Mouse (Mus musculus) bone marrow, adult 2 months (tissue): ENCODE measurements around the gene Rnf43. TPM values are rescaled to one million over a fixed set of nuclear protein-coding genes. Genes with fewer than 3 reads are reported as not detected.

Experiments used
- H3K27ac ChIP-seq: fragments of 200-500 bp; 2 replicates; pipeline ENCODE4 v1.5.1; 2012; ENCODE audit warnings: low read depth, mild to moderate bottlenecking, control low read depth, inconsistent platforms, low read length; ENCODE audit not compliant: control insufficient read depth, poor library complexity, insufficient read depth
- H3K4me1 ChIP-seq: fragments of 200-500 bp; 2 replicates; pipeline ENCODE4 v1.6.1; 2011; ENCODE audit warnings: low read length; ENCODE audit not compliant: control insufficient read depth, insufficient read depth
- H3K4me3 ChIP-seq: fragments of 200-500 bp; replicated peaks from 2 replicates; pipeline ENCODE3; 2011; ENCODE audit warnings: mild to moderate bottlenecking, low read depth, low read length, control low read depth; ENCODE audit not compliant: control insufficient read depth
- CTCF ChIP-seq: fragments of 200-500 bp; IDR thresholded peaks from 2 replicates; pipeline ENCODE4 v1.5.1; 2011; ENCODE audit warnings: low read length, control low read depth; ENCODE audit not compliant: control insufficient read depth, insufficient read depth
- POLR2A ChIP-seq: fragments of 200-500 bp; IDR thresholded peaks from 2 replicates; pipeline ENCODE4 v1.6.1; 2011; ENCODE audit warnings: low read depth, mild to moderate bottlenecking, control low read depth, low read length, borderline replicate concordance; ENCODE audit not compliant: control insufficient read depth
- WGBS: fragments of 180-500 bp; shearing (Covaris S2); methylation state at CpG from one replicate; pipeline ENCODE4 v1.1.7; 2018; 5-methylcytosine and 5-hydroxymethylcytosine counted together
- polyA plus RNA-seq: library from polyadenylated mRNA; stranded (reverse); fragments of >200 nt; gene quantifications from 2 replicates; pipeline ENCODE4 v1.2.4, GENCODE M21; 2011; ENCODE audit warnings: low replicate concordance; ENCODE audit not compliant: missing spikeins, insufficient read depth, insufficient read length

Rnf43 gene
- polyA plus RNA-seq, 1 experiment, result 3.9 TPM

DNA sequence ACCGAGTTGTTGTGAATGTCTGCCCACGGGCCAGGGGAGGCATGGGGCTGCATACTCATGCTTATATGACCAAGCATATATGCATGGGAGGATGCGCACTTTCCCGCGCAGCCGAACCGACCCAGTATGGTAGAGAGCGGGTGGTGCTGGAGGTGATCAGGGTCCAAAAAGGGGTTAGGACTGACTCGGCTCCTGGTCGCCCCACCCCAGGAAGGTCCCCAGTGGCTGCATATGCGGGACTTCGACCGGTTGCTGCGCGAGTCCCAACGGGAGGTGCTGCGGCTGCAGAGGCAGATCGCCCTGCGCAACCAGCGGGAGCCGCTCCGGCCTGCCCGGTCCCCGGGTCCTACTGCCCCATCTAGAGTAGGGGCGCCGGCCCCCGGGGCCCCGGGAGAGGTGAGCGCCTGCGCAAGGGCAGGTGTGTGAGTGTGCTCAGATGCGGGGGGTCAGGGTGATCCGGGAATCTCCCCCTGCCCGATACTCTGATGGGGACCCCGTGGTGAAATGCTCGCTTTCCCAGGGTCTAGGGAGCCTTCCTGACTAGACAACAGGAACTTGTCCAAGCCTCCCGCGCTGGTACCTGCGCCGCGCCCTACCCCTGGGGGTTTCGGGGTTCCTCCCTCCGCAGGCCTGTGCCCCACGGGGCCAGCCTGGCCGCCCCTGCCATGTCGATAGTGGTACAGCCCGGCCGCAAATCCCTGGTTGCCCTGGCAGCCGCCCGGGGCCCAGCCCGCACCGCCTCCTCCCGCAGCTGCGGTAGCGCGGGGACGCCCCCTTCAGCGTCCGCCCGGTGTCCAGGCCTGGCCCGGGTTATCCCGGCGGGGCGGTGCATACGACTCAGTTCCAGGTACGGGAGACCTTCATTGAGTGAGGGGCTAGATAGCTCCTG is 101.7 kb downstream of the Rnf43 start:
- Histone ChIP-seq H3K4me3 (peak overlapping the region; percentile 50), H3K4me1 (peaks cover 4% of the 10 kb centered on the region), H3K27ac (no peak overlapping the region)
- no peak for TF ChIP-seq POLR2A
- TF ChIP-seq CTCF, result no peak
- 1% methylated on average over 65 of the region's 65 CpGs for WGBS

DNA sequence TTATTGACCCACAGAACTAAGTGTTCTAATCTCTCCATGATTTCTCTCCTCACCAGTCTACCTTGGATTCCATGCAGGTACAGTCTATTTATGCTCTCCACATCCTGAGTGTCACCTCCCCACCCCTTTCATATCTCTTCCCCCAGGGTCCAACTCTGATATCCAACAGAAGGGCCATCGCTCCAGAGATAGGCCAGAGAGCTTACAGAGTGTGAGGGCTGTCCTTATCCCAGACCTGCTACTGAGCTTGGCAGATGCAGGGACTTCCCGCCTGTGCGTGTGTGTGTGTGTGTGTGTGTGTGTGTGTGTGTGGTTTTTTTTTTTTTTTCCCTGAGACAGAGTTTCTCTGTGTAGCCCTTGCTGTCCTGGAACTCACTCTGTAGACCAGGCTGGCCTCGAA is 106.2 kb downstream of the Rnf43 start:
- no peak overlapping the region for H3K27ac ChIP-seq
- peaks cover under 1% of the 10 kb centered on the region; the same call in 1 of the 2 replicates for H3K4me1 ChIP-seq
- no peak overlapping the region for H3K4me3 ChIP-seq
- WGBS, result 63% methylated on average over 4 of the region's 4 CpGs
- TF ChIP-seq POLR2A (no peak), CTCF (no peak)

DNA sequence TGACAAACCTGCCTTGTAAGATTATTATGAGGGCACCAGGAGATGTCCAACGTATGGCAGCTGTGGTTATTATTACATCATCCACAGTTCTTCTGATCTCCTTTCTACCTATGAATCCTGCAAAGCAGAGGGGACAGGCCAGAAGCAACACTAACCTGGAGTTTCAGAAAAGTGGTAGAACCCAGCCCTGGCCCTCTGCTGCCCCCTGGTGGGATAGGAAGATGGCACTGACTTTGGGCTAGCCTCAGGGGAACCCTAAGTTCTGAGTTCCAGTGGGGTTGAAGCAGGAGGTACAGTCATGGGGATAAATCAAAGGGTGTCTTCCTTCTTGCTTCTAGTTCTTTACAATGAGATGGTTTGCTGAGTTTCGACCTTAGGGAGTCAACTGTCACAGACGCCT is 108.5 kb downstream of the Rnf43 start:
- 45% methylated on average over 3 of the region's 3 CpGs for WGBS
- no peak overlapping the region for H3K27ac ChIP-seq
- H3K4me3 ChIP-seq, result no peak overlapping the region
- TF ChIP-seq POLR2A (no peak), CTCF (peak; percentile 99)
- H3K4me1 ChIP-seq, result no peaks in the 10 kb centered on the region

DNA sequence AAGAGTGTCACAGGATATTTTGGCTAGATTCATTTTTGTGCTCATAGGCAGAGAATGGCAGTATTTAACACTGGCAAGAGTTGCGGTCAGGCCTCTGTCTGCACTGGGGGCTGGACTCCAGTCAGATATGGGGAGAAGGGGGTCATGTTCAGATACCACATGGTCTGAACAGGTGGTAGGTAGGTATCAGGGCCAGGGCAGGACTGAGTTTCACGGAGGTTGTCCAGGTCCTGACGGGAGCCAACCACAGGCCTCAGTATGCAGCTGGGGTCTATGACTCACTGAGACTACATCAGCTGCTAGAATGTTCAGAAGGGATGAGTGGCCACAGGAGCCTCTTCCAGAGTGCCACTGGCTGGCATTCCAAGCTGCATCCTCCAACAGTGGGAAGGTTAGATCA is 109.8 kb downstream of the Rnf43 start:
- Histone ChIP-seq H3K4me1 (no peaks in the 10 kb centered on the region), H3K27ac (no peak overlapping the region), H3K4me3 (no peak overlapping the region)
- WGBS, result 87% methylated on average over 3 of the region's 3 CpGs
- TF ChIP-seq CTCF (no peak), POLR2A (no peak)

DNA sequence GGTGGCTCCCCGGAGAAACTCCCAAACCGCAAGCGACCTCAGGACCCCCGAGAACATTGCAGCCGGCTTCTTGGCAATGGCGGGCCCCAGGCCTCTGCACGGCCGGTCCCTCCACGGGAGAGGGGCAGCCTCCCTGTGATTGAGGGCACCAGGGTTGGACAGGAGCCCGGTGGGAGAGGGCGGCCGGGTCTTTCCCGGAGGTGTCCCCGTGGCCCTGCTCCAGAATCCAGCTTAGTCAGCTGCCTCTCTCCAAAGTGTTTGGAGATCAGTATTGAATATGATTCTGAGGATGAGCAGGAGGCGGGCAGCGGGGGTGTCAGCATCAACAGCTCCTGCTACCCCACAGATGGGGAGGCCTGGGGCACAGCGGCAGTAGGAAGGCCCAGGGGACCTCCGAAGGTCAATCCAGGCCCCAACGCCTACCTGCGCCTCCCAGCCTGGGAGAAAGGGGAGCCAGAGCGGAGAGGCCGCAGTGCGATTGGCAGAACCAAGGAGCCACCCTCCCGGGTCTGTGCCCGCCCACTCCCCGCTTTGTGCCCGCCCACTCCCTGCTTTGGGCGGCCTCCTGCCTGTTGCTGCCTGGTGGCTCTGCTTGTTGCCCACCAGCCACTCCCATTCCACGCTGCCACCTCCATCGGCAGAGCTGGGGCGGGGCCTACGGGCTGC is 115.7 kb downstream of the Rnf43 start:
- H3K4me1 ChIP-seq, result peaks cover 2% of the 10 kb centered on the region
- 33% methylated on average over 32 of the region's 32 CpGs for WGBS
- H3K4me3 ChIP-seq, result no peak overlapping the region
- no peak overlapping the region; the same call in 1 of the 2 replicates for H3K27ac ChIP-seq
- TF ChIP-seq POLR2A, result no peak
- no peak for TF ChIP-seq CTCF

DNA sequence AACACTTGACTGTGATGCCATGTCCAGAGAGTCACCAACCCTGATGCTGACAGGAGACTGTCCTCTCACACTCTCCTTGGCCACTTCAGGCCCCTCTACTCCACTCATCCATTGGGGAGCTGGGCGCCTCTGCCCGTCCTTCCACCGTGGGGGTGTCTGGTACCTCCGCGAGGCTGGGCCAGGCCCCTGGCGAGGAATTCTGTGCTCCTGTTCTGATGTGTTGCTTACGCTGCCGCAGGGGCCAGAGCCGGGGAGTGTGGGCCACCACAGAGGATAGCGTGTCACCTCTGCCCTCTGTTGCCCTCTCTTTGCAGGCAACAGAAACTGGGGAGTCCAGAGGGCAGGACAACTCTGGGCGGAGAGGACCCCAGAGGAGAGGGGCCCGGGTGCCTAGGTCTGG is 116.4 kb downstream of the Rnf43 start:
- 60% methylated on average over 12 of the region's 12 CpGs for WGBS
- TF ChIP-seq POLR2A (no peak), CTCF (no peak)
- Histone ChIP-seq H3K27ac (no peak overlapping the region; the same call in 1 of the 2 replicates), H3K4me3 (no peak overlapping the region), H3K4me1 (peaks cover 2% of the 10 kb centered on the region)

DNA sequence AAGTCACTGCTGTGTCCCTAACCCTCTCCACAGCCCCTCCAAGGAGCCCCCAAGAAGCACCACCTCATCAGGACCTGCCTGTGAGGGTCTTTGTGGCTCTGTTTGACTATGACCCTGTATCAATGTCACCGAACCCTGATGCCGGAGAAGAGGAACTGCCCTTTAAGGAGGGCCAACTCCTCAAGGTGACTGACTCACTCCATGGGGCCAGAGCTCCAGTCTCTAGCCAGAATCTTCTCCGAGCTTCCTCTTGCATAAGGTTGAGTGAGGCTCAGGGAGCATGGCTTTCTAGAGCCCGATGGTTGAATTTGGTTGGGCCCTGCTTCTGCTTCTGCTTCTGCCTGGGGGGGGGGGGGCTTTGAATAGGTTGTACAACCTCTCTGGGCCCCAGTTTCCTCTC is 116.9 kb downstream of the Rnf43 start:
- Histone ChIP-seq H3K4me3 (no peak overlapping the region), H3K27ac (no peak overlapping the region), H3K4me1 (peaks cover 2% of the 10 kb centered on the region)
- 26% methylated on average over 4 of the region's 4 CpGs for WGBS
- TF ChIP-seq POLR2A (no peak), CTCF (no peak)

DNA sequence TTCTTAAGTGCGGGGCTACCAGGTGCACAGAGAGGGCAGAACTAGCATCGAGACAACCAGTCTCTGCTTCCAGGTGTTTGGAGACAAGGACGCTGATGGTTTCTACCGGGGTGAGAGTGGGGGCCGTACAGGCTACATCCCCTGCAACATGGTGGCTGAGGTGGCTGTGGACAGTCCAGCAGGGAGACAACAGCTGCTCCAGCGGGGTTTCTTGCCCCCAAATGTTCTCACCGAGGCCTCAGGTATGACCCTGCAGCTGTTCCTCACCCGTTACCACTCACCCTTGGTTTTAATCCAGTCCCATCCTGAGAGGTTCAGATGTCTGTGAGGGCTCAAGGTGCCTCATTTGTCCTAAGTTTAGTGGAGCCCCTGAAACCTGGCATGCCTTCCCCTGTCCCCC is 117.6 kb downstream of the Rnf43 start:
- 81% methylated on average over 8 of the region's 8 CpGs for WGBS
- H3K4me1 ChIP-seq, result peaks cover 2% of the 10 kb centered on the region
- no peak for TF ChIP-seq CTCF
- TF ChIP-seq POLR2A, result no peak

More for the DNA sequence above, 117.6 kb downstream of the Rnf43 start:
- no peak overlapping the region for H3K4me3 ChIP-seq
- H3K27ac ChIP-seq, result no peak overlapping the region

Other genes starting within 250 kb of the Rnf43 start
- gene Gm11492, start 96.1 kb upstream of the Rnf43 start, polyA plus RNA-seq, result not detected in 2 replicates
- 17.5 and 35.6 TPM in 2 replicates for gene Sept4, start 93.8 kb upstream of the Rnf43 start, polyA plus RNA-seq
- gene Mtmr4, start 70.6 kb upstream of the Rnf43 start, polyA plus RNA-seq, result 8.7 and 9.0 TPM in 2 replicates
- not detected in 2 replicates for gene Hsf5, start 45.6 kb upstream of the Rnf43 start, polyA plus RNA-seq
- 38.9 and 127 TPM in 2 replicates for gene Supt4a, start 74.8 kb downstream of the Rnf43 start, polyA plus RNA-seq
- 18.0 and 50.9 TPM in 2 replicates for gene Tspoap1, start 97.8 kb downstream of the Rnf43 start, polyA plus RNA-seq
- 330 and 630 TPM in 2 replicates for gene Mpo, start 130.9 kb downstream of the Rnf43 start, polyA plus RNA-seq
- gene Lpo, start 165.6 kb downstream of the Rnf43 start, polyA plus RNA-seq, result not detected in 2 replicates
- gene Mks1, start 190.5 kb downstream of the Rnf43 start, polyA plus RNA-seq, result 3.9 and 10.2 TPM in 2 replicates
- 1.6 and 8.2 TPM in 2 replicates for gene Epx, start 212.8 kb downstream of the Rnf43 start, polyA plus RNA-seq
- gene Olfr462, start 229.5 kb downstream of the Rnf43 start, polyA plus RNA-seq, result not detected in 2 replicates
- gene Olfr463, start 234.7 kb downstream of the Rnf43 start, polyA plus RNA-seq, result not detected in 2 replicates